8 mouse cellular contexts compared by ENCODE assay signal in genomic region chr9:114736442-114736841, GRCm38 (mm10). TPM values are rescaled to one million over a fixed set of nuclear protein-coding genes. Genes with fewer than 3 reads are reported as not detected.
DNase-seq lines count a peak whose midpoint lies in the region; ATAC-seq and TF ChIP-seq lines count a peak whose summit lies in the region.

No protein-coding gene starts in this region.

- H3K27me3 ChIP-seq in heart, embryonic 10.5 days (ENCODE audit: insufficient read depth, poor library complexity, severe bottlenecking) = no peaks in the 10 kb centered on the region
- no peaks in the 10 kb centered on the region for H3K27me3 ChIP-seq in kidney, postnatal 0 days (ENCODE audit: insufficient read depth, low read length)

- ATAC-seq in kidney, postnatal 0 days (replicated peaks; ENCODE audit: low FRiP score, low read depth) = 0 out of 2 replicates have a peak, but pooled peaks have one; percentile 29

- WGBS in heart, embryonic 10.5 days = 50% methylated on average over 11 of the region's 11 CpGs
- WGBS in kidney, postnatal 0 days = 32% methylated on average over 11 of the region's 11 CpGs

- H3K4me2 ChIP-seq in kidney, postnatal 0 days (ENCODE audit: low read length) = peak overlapping the region; percentile 21; the same call in 1 of the 2 replicates

- TF ChIP-seq CTCF in gastrocnemius, adult 2 months (IDR thresholded peaks at IDR 0.05) = no peak
- no peak for TF ChIP-seq CTCF in kidney, postnatal 0 days (IDR thresholded peaks at IDR 0.05; ENCODE audit: low read depth)

- H3K27ac ChIP-seq in gastrocnemius, adult 2 months = peak overlapping the region; percentile 46; the same call in 1 of the 2 replicates
- peak overlapping the region; percentile 74 for H3K27ac ChIP-seq in heart, embryonic 10.5 days
- peak overlapping the region; percentile 64; the same call in 1 of the 2 replicates for H3K27ac ChIP-seq in kidney, postnatal 0 days

- H3K36me3 ChIP-seq in heart, embryonic 10.5 days = peaks cover 14% of the 10 kb centered on the region; the same call in 1 of the 2 replicates
- H3K36me3 ChIP-seq in kidney, postnatal 0 days (ENCODE audit: insufficient read depth, low read length) = 0 out of 2 replicates have a peak, but pooled peaks cover 8% of the 10 kb centered on the region

- no peak overlapping the region for H3K4me3 ChIP-seq in gastrocnemius, adult 2 months
- peak overlapping the region; percentile 22; the same call in 1 of the 2 replicates for H3K4me3 ChIP-seq in heart, embryonic 10.5 days
- H3K4me3 ChIP-seq in kidney, postnatal 0 days (replicated peaks; ENCODE audit: low read depth, low read length) = no peak overlapping the region

- DNase-seq in gastrocnemius, adult 2 months = peak; percentile 39
- DNase-seq in gastrocnemius, adult 18-20 months (ENCODE audit: low spot score) = no peak
- DNase-seq in heart, embryonic 10.5 days (ENCODE audit: low spot score) = no peak
- peak; percentile 65 for DNase-seq in kidney, postnatal 0 days (ENCODE audit: low spot score)
- peak; percentile 51 for DNase-seq in lung, postnatal 36 days
- DNase-seq in T-cell, adult 2 months (ENCODE audit: low spot score) = no peak
- no peak for DNase-seq in spleen, adult 12 weeks (ENCODE audit: low spot score)
- no peak for DNase-seq in spleen, postnatal 4 days (ENCODE audit: low spot score in 2 of 2)

- intact Hi-C loops in gastrocnemius, adult 2 months (cut with DNase I) = no loop called here

- H3K9me3 ChIP-seq in heart, embryonic 10.5 days = no peaks in the 10 kb centered on the region
- H3K9me3 ChIP-seq in kidney, postnatal 0 days (replicated peaks; ENCODE audit: low read length) = no peaks in the 10 kb centered on the region

- no peak overlapping the region for H3K9ac ChIP-seq in kidney, postnatal 0 days (ENCODE audit: low read depth, low read length)

- H3K4me1 ChIP-seq in heart, embryonic 10.5 days = peaks cover 45% of the 10 kb centered on the region
- H3K4me1 ChIP-seq in kidney, postnatal 0 days (replicated peaks; ENCODE audit: insufficient read depth, low read length) = peaks cover 21% of the 10 kb centered on the region

RNA-seq across cellular contexts. Expression of gene Cmtm6, which starts 5.5 kb away (rescaled TPM):
- total RNA-seq in gastrocnemius, adult 2 months (2021) = 1 to 10 TPM; 7.3 to 7.9 TPM
- 1 to 10 TPM; 5.8 to 7.4 TPM for total RNA-seq in gastrocnemius, adult 18-20 months (2021)
- polyA plus RNA-seq in heart, embryonic 10.5 days (2016; fragmentation: Nextera tagmentation; extraction: Ambion mirVana) = 39.4 and 47.3 TPM in 2 replicates
- polyA plus RNA-seq in kidney, postnatal 0 days (2015; fragmentation: Nextera tagmentation; extraction: Ambion mirVana) = 64.5 and 70.3 TPM in 2 replicates

RNA-seq across cellular contexts. Expression of gene Cmtm7, which starts 45.2 kb away (rescaled TPM):
- 1 to 10 TPM; 3.9 to 5.5 TPM for total RNA-seq in gastrocnemius, adult 2 months (2021)
- 1 to 10 TPM; 3.7 to 7.0 TPM for total RNA-seq in gastrocnemius, adult 18-20 months (2021)
- 143 and 145 TPM in 2 replicates for polyA plus RNA-seq in heart, embryonic 10.5 days (2016; fragmentation: Nextera tagmentation; extraction: Ambion mirVana)
- 95.4 and 102 TPM in 2 replicates for polyA plus RNA-seq in kidney, postnatal 0 days (2015; fragmentation: Nextera tagmentation; extraction: Ambion mirVana)

RNA-seq across cellular contexts. Expression of gene Dync1li1, which starts 47.9 kb away (rescaled TPM):
- total RNA-seq in gastrocnemius, adult 2 months (2021) = 10 to 100 TPM; 33.7 to 36.5 TPM
- 10 to 100 TPM; 32.0 to 32.7 TPM for total RNA-seq in gastrocnemius, adult 18-20 months (2021)
- polyA plus RNA-seq in heart, embryonic 10.5 days (2016; fragmentation: Nextera tagmentation; extraction: Ambion mirVana) = 71.3 and 83.9 TPM in 2 replicates
- polyA plus RNA-seq in kidney, postnatal 0 days (2015; fragmentation: Nextera tagmentation; extraction: Ambion mirVana) = 43.8 and 45.4 TPM in 2 replicates

Comparison
In these comparisons a context has a peak if more than half of its experiments do, and no peak if none do; other contexts are left out.
1. DNase-seq: peak in gastrocnemius, adult 2 months (single experiment), kidney, postnatal 0 days (single experiment) and lung, postnatal 36 days (single experiment); none in gastrocnemius, adult 18-20 months (single experiment), heart, embryonic 10.5 days (single experiment), T-cell, adult 2 months (single experiment), spleen, adult 12 weeks (single experiment) and spleen, postnatal 4 days (0 of 2).
2. Peak in every context shown above with its lines, with median percentiles within 50 percentile points of each other: H3K27ac ChIP-seq.